Mouse (Mus musculus) megakaryocyte, embryonic 14.5 days (primary cell): ENCODE results near the gene Sin3a. TPM values are rescaled to one million over a fixed set of nuclear protein-coding genes. Genes with fewer than 3 reads are reported as not detected.

Experiments
- H3K27me3 ChIP-seq: replicated peaks from 2 replicates; pipeline ENCODE3; 2012; ENCODE audit warnings: inconsistent platforms
- H3K36me3 ChIP-seq: replicated peaks from 2 replicates; pipeline ENCODE3; 2012; ENCODE audit warnings: low read length, inconsistent platforms, mixed read lengths
- H3K4me1 ChIP-seq: 2 replicates; pipeline ENCODE4 v1.6.1; 2012; ENCODE audit warnings: inconsistent platforms
- H3K4me3 ChIP-seq: replicated peaks from 2 replicates; pipeline ENCODE3; 2012; ENCODE audit warnings: moderate library complexity, mild to moderate bottlenecking, inconsistent platforms
- H3K9me3 ChIP-seq: 2 replicates; pipeline ENCODE4 v1.6.1; 2012; ENCODE audit warnings: inconsistent platforms
- FLI1 ChIP-seq: IDR thresholded peaks from 2 replicates; pipeline ENCODE4 v1.6.1; 2012; ENCODE audit warnings: low read length, inconsistent platforms, mixed read lengths
- GATA1 ChIP-seq: IDR thresholded peaks from 3 replicates; pipeline ENCODE4 v1.6.1; 2012; ENCODE audit warnings: mixed read lengths, low read length, inconsistent platforms, borderline replicate concordance
- polyA plus RNA-seq: library from polyadenylated mRNA; stranded (reverse); fragments of >175 nt; gene quantifications from 2 replicates; pipeline ENCODE4 v1.2.3, GENCODE M21; 2012; ENCODE audit warnings: low replicate concordance; ENCODE audit not compliant: insufficient read depth

The Sin3a gene
- polyA plus RNA-seq, 1 experiment, result 3.8 TPM

DNA sequence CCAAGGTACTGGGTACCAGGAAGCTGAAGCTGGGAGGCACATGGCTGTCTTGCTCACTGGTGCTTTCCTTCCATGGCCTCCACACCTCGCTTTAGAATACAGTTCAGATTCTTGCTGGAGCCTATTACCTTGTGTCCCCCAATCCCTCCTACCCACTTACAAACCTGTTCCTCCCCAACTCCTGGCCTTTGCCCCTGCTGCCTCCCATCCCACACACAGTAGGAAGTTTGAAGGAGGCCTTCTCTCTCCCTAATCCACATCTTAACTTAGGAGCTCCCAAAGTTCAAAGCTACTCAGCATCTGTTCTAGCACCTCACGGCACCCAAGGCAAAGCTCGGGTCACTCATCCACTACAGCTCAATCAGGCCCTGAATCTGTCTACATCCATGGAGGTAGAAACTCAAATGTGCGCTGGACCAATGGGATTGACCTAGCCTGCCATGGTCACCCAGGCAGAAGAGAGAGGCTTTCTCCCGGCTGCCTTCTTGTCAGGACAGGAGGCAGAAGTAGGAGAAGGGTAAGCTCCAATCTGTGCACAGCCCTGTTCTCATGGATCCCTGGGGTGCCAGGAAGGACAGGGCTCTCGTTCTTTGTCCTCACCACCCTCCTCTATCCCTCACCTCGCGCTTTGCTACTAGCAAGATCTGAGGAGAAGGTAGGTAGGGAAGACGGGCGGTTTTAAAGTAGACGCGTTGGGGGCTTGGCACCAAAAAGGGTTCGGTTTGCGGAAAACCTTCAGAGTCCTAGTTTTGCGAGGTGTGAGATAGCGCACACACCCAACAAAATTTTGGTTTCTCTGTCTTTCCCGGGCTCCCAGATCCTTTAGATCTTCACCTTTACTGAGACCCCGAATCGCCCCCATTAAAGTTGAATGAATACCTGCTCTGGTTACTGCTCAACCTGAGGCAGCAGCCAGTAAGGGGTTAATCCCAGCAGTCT is 75.6 kb downstream of the Sin3a start:
- TF ChIP-seq FLI1 (no peak), GATA1 (no peak)

DNA sequence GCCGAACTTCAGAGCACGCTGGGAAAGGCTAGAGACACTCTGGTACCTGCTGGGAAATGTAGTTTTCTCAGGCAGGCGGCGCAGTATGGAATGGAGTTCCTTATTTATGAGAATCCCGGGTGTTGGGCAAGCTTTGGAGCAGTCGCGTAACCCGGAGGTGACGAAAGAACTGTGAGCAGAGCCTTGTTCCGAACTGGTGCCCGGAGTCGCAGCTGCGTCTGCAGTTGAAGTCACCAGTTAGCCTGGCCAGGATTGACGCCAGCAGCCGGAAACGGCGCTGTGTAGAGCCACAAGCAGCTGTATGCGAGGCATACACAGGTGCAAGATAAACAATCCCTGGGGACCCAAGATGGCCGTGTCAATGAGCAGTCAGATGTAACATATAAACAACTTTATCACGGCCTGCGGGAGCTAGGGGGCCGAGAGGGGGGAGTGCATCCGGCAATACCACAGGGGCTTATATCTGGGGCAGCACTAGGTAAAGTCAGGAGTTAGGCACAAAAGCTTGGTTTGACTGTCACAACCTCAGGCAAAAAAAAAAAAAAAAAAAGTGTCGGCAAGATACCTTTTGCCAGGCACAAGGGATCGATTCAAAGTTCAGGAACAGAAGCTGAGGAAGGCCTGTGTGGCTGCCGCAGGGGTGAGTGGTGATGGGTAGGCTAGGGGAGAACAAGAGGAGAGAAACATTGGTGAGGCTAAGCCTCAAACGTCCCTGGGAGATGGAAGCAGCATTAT is 76.5 kb downstream of the Sin3a start, which contains the start of gene Neil1:
Gene Neil1 (minus strand): TSS at position 162 of the 735 bp plus-strand sequence.
- TF ChIP-seq GATA1, result no peak
- TF ChIP-seq FLI1, result no peak
- peaks cover 27% of the 10 kb centered on the region for H3K36me3 ChIP-seq
- H3K27me3 ChIP-seq, result no peaks in the 10 kb centered on the region
- H3K9me3 ChIP-seq, result no peaks in the 10 kb centered on the region
- H3K4me3 ChIP-seq, result peak within 1 kb of the TSS; percentile 92
- H3K4me1 ChIP-seq, result peaks cover 28% of the 10 kb centered on the region

More for the DNA sequence above, 75.6 kb downstream of the Sin3a start:
- peak overlapping the region; percentile 92 for H3K4me3 ChIP-seq
- H3K4me1 ChIP-seq, result peaks cover 28% of the 10 kb centered on the region
- no peaks in the 10 kb centered on the region for H3K27me3 ChIP-seq
- no peaks in the 10 kb centered on the region for H3K9me3 ChIP-seq
- peaks cover 35% of the 10 kb centered on the region for H3K36me3 ChIP-seq

DNA sequence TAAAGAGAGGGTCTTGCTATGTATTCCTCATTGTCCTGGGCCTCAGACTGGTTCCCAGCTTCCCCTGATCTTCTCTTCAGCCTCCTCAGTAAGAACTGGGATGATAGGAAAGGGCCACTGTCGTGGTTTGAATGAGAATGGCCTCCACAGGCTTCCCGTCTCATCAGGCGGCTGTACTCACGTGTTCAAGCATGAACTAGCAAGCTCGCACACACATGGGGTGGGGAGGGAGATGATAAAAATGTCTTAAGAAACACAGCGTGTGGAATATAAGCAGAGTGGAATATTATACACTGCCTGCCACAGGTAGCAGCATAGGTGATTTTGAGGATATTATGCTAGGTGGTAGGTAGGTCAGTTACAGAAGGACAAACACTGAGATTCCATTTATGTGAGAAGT is 77.2 kb downstream of the Sin3a start:
- Histone ChIP-seq H3K9me3 (no peaks in the 10 kb centered on the region), H3K4me3 (no peak overlapping the region), H3K36me3 (peaks cover 20% of the 10 kb centered on the region), H3K4me1 (peaks cover 28% of the 10 kb centered on the region), H3K27me3 (no peaks in the 10 kb centered on the region)
- no peak for TF ChIP-seq FLI1

DNA sequence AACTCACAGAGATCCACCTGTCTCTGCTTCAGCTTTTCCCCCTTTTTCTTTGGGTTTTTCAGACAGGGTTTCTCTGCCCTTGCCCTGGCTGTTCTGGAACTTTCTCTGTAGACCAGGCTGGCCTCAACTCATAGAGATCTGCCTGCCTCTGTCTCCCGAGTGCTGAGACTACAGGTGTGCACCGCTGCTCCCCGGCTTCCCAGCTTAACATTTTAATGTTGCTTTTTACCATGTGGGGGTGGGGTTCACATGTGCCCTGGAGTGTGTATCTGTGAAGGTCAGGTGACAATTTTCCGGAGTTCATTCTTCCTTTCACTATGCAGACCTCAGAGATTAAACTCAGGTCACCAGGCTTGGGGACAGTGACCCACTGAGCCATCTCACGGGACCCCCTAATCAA is 78.4 kb downstream of the Sin3a start:
- H3K9me3 ChIP-seq, result no peaks in the 10 kb centered on the region
- H3K27me3 ChIP-seq, result no peaks in the 10 kb centered on the region
- peaks cover 28% of the 10 kb centered on the region for H3K4me1 ChIP-seq
- H3K4me3 ChIP-seq, result no peak overlapping the region
- TF ChIP-seq GATA1 (no peak), FLI1 (no peak)
- H3K36me3 ChIP-seq, result peaks cover 21% of the 10 kb centered on the region

DNA sequence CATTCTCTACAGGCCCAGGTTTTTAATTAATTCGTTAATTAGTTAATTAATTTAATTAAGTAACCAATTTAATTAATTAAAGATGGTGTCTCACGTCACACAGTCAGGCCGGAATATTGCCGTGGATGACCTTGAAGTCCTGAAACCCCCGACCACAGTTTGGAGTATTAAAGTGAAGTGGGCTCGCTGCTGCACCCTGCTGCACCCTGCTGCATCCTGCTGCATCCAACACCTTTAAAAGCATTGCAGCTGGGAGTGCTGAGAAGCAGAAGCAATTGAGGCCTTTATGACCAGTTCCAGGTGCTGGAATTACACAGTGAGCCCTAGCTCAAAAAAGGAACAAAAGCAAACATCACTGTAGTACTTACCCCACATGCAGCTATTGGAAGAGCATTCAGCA is 80.5 kb downstream of the Sin3a start:
- H3K4me3 ChIP-seq, result no peak overlapping the region
- TF ChIP-seq FLI1 (no peak), GATA1 (no peak)
- no peaks in the 10 kb centered on the region for H3K27me3 ChIP-seq
- H3K36me3 ChIP-seq, result peaks cover 30% of the 10 kb centered on the region
- peaks cover 35% of the 10 kb centered on the region for H3K4me1 ChIP-seq
- H3K9me3 ChIP-seq, result no peaks in the 10 kb centered on the region

DNA sequence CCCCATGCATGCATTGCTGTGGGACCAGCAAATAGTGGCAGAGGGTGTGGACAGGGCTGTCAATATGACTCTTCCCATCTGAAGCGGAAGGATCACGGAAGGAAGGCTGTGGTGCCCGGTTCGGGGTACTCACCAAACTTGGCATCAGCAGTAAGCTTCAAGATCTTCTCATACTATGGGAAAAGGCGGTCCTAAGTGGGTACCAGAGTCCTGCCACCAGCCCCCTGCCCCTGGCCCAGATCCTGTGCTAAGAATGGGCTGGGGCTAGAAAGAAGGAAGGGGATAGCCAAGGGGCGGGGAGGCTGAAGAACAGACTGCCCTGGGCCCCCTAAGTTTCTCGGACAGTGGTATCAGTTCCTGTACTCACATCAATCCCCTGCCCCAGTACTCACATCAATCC is 84.5 kb downstream of the Sin3a start:
- Histone ChIP-seq H3K4me1 (peaks cover 30% of the 10 kb centered on the region), H3K27me3 (peaks cover 3% of the 10 kb centered on the region), H3K36me3 (peaks cover 30% of the 10 kb centered on the region), H3K9me3 (no peaks in the 10 kb centered on the region), H3K4me3 (no peak overlapping the region)
- TF ChIP-seq FLI1, result no peak
- TF ChIP-seq GATA1, result no peak

DNA sequence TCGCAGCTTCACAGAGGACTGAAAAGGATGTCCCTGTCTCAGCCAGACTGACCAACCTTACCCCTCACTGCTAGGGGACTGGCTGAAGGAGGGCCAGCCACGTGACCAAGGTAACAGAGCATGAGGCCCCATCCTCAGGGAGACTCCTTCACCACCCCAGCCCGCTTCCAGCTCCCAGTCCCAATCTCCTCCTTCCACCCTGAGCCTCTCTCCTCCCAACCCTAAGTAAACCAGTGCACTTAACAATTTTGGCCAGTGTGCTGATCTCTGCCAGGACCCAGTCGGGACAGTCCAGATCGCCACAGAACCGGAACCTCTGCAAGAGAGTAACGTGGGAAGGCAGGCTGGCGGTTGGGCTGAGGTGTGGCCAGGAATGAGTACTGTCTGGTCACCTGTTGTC is 85.0 kb downstream of the Sin3a start:
- H3K4me3 ChIP-seq, result peak overlapping the region; percentile 95
- TF ChIP-seq GATA1 (no peak), FLI1 (no peak)
- peaks cover 30% of the 10 kb centered on the region for H3K4me1 ChIP-seq
- no peaks in the 10 kb centered on the region for H3K9me3 ChIP-seq
- peaks cover 3% of the 10 kb centered on the region for H3K27me3 ChIP-seq
- peaks cover 30% of the 10 kb centered on the region for H3K36me3 ChIP-seq

DNA sequence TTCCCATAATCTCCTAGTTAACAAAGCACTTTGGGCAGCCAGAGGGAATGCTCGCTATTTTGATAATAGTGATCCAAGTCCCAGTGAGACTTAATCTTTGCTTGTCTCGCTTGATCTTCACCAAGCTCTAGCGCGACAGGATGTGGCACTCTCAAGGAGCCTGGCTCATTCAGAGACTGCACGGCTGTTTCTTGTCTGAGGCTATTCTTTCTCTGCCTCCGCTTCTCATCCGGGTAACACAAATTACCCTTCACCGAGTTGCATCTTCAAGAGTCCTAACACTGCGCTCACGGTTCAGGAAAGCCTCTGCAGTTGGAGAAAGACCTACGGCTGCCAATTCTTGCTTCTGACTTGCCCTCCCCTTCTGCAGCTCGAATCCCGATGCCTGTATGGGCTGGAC is 85.7 kb downstream of the Sin3a start:
- Histone ChIP-seq H3K4me3 (peak overlapping the region; percentile 95), H3K27me3 (peaks cover 3% of the 10 kb centered on the region), H3K9me3 (no peaks in the 10 kb centered on the region), H3K4me1 (peaks cover 37% of the 10 kb centered on the region), H3K36me3 (peaks cover 30% of the 10 kb centered on the region)
- TF ChIP-seq FLI1, result no peak
- no peak for TF ChIP-seq GATA1

DNA sequence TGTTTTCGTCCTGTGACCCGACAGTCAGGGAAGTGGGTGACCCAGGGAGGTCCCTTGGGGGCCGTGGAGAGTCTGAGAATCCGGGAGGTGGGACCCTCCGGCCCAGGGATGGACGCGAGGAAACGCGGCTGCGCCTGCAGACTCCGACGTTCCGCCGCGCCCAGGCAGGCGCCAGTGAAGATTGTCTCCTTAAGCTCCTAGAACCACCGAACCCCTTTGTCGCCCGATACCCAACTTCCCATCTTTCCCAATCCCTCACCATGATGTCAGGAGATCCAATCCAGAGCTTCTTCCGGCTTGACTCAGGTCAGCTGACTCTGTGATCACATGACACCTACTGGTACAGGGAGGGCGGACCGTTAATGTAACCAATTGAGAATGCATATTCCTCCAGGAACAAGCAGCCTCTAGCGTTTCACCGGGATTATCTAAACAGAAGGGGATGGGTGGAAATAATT is 86.2 kb downstream of the Sin3a start, which contains the start of gene Commd4:
Gene Commd4 (minus strand): TSS at position 319 of the 458 bp plus-strand sequence.
- TF ChIP-seq GATA1 (no peak), FLI1 (no peak)
- Histone ChIP-seq H3K4me1 (peaks cover 42% of the 10 kb centered on the region), H3K27me3 (peaks cover 3% of the 10 kb centered on the region), H3K36me3 (peaks cover 30% of the 10 kb centered on the region), H3K4me3 (peak within 1 kb of the TSS; percentile 95), H3K9me3 (no peaks in the 10 kb centered on the region)
